Mouse (Mus musculus) forebrain, embryonic 16.5 days (tissue): Measurements from ENCODE around the gene Map3k5. TPM values are rescaled to one million over a fixed set of nuclear protein-coding genes. Genes with fewer than 3 reads are reported as not detected.
"Not testable (repeated sequence)": the region's sequence is repeated elsewhere in the genome, so short reads cannot be mapped to it uniquely, and the experiment has no call there.

Source experiments
- ATAC-seq: fragments of 200-750 bp; cut with Nextera tagmentation; 2 replicates; pipeline ENCODE4 v1.8.0; 2017; ENCODE audit warnings: mild to moderate bottlenecking, moderate library complexity
- H3K27ac ChIP-seq: fragments of 300-500 bp; sonication (generic); 2 replicates; pipeline ENCODE4 v1.5.1; 2014; ENCODE audit warnings: low read length, control low read depth
- H3K27me3 ChIP-seq: fragments of 300-500 bp; sonication (generic); replicated peaks from 2 replicates; pipeline ENCODE4 v1.6.1; 2014; ENCODE audit warnings: low read length; ENCODE audit not compliant: control insufficient read depth, insufficient read depth
- H3K36me3 ChIP-seq: fragments of 300-500 bp; sonication (generic); 2 replicates; pipeline ENCODE4 v1.6.1; 2014; ENCODE audit not compliant: control insufficient read depth, insufficient read depth
- H3K4me1 ChIP-seq: fragments of 300-500 bp; sonication (generic); replicated peaks from 2 replicates; pipeline ENCODE4 v1.6.1; 2014; ENCODE audit warnings: low read length; ENCODE audit not compliant: control insufficient read depth, insufficient read depth
- H3K4me2 ChIP-seq: fragments of 300-500 bp; sonication (generic); 2 replicates; pipeline ENCODE4 v1.6.1; 2014; ENCODE audit warnings: mild to moderate bottlenecking, low read length, control low read depth
- H3K4me3 ChIP-seq: fragments of 300-500 bp; sonication (generic); replicated peaks from 2 replicates; pipeline ENCODE4 v1.5.1; 2014; ENCODE audit warnings: mild to moderate bottlenecking, low read length, control low read depth
- H3K9ac ChIP-seq: fragments of 300-500 bp; sonication (generic); replicated peaks from 2 replicates; pipeline ENCODE4 v1.6.1; 2014; ENCODE audit warnings: low read depth, low read length, control low read depth
- H3K9me3 ChIP-seq: fragments of 300-500 bp; sonication (generic); 2 replicates; pipeline ENCODE4 v1.6.1; 2016; ENCODE audit warnings: low read length; ENCODE audit not compliant: control insufficient read depth
- WGBS: fragments of 180-500 bp; shearing (Covaris S2); extraction: QIAGEN DNeasy Blood & Tissue Kit; methylation state at CpG from one replicate; pipeline ENCODE4 v1.1.7; 2014; 5-methylcytosine and 5-hydroxymethylcytosine counted together
- polyA plus RNA-seq: library from polyadenylated mRNA; unstranded; fragments of >200 nt; fragmentation: Nextera tagmentation; extraction: Ambion mirVana; gene quantifications from 2 replicates; pipeline ENCODE4 v1.2.1, GENCODE M21; 2015

Map3k5 gene
- polyA plus RNA-seq, 1 experiment from 2014 or later: 0.84 TPM

- H3K4me3 ChIP-seq, ATAC-seq: not testable (repeated sequence)
These were observed 37.2 kb downstream of the Map3k5 start for GRCm38 (mm10) chr10:19971491-19971890.

GRCm38 (mm10) chr10:19973321-19974108, 39.2 kb downstream of the Map3k5 start:
- H3K27me3 ChIP-seq: no peaks in the 10 kb centered on the region
- no peak overlapping the region for H3K4me2 ChIP-seq
- no peak for ATAC-seq
- WGBS: 90% methylated on average over 12 of the region's 12 CpGs
- H3K4me3 ChIP-seq: no peak overlapping the region
- no peaks in the 10 kb centered on the region for H3K4me1 ChIP-seq
- no peak overlapping the region for H3K27ac ChIP-seq
- no peak overlapping the region for H3K9ac ChIP-seq
- H3K9me3 ChIP-seq: no peaks in the 10 kb centered on the region
- no peaks in the 10 kb centered on the region for H3K36me3 ChIP-seq

More at GRCm38 (mm10) chr10:19971491-19971890, 37.2 kb downstream of the Map3k5 start:
- WGBS: 81% methylated on average over 6 of the region's 7 CpGs
- not testable (repeated sequence) for H3K27me3 ChIP-seq, H3K4me1 ChIP-seq, H3K9ac ChIP-seq, H3K36me3 ChIP-seq, H3K27ac ChIP-seq, H3K4me2 ChIP-seq, H3K9me3 ChIP-seq

- Histone ChIP-seq H3K4me2 (no peak overlapping the region), H3K9me3 (no peaks in the 10 kb centered on the region), H3K27me3 (no peaks in the 10 kb centered on the region), H3K27ac (no peak overlapping the region), H3K4me3 (no peak overlapping the region), H3K9ac (no peak overlapping the region), H3K36me3 (no peaks in the 10 kb centered on the region), H3K4me1 (no peaks in the 10 kb centered on the region)
- ATAC-seq: no peak
- WGBS: 84% methylated on average over 3 of the region's 3 CpGs
These were observed 43.3 kb downstream of the Map3k5 start for GRCm38 (mm10) chr10:19977557-19977956.

- Histone ChIP-seq H3K9ac (no peak overlapping the region), H3K4me1 (no peaks in the 10 kb centered on the region), H3K36me3 (no peaks in the 10 kb centered on the region), H3K27ac (no peak overlapping the region), H3K9me3 (no peaks in the 10 kb centered on the region), H3K4me3 (no peak overlapping the region), H3K27me3 (no peaks in the 10 kb centered on the region), H3K4me2 (no peak overlapping the region)
- no peak for ATAC-seq
- WGBS: 94% methylated on average over 5 of the region's 5 CpGs
These were observed 44.5 kb downstream of the Map3k5 start for GRCm38 (mm10) chr10:19978662-19979199.

- no peak overlapping the region for H3K4me2 ChIP-seq
- H3K27ac ChIP-seq: no peak overlapping the region
- H3K9ac ChIP-seq: no peak overlapping the region
- no peaks in the 10 kb centered on the region for H3K27me3 ChIP-seq
- 71% methylated on average over 9 of the region's 9 CpGs for WGBS
- no peaks in the 10 kb centered on the region for H3K4me1 ChIP-seq
- H3K4me3 ChIP-seq: no peak overlapping the region
- H3K9me3 ChIP-seq: no peaks in the 10 kb centered on the region
- ATAC-seq: no peak
- H3K36me3 ChIP-seq: no peaks in the 10 kb centered on the region
These were observed 53.5 kb downstream of the Map3k5 start for GRCm38 (mm10) chr10:19987736-19988135.

GRCm38 (mm10) chr10:19989986-19990385, 55.7 kb downstream of the Map3k5 start:
- H3K27ac ChIP-seq: no peak overlapping the region
- no peaks in the 10 kb centered on the region for H3K36me3 ChIP-seq
- no peak overlapping the region for H3K9ac ChIP-seq
- no peaks in the 10 kb centered on the region for H3K9me3 ChIP-seq
- no peaks in the 10 kb centered on the region for H3K27me3 ChIP-seq
- WGBS: 95% methylated on average over 6 of the region's 6 CpGs
- H3K4me3 ChIP-seq: no peak overlapping the region
- no peak overlapping the region for H3K4me2 ChIP-seq
- no peaks in the 10 kb centered on the region for H3K4me1 ChIP-seq
- no peak for ATAC-seq

GRCm38 (mm10) chr10:19990638-19991037, 56.4 kb downstream of the Map3k5 start:
- 65% methylated on average over 6 of the region's 6 CpGs for WGBS
- no peaks in the 10 kb centered on the region for H3K36me3 ChIP-seq

GRCm38 (mm10) chr10:19991237-19991865, 57.1 kb downstream of the Map3k5 start:
- no peaks in the 10 kb centered on the region for H3K9me3 ChIP-seq
- no peaks in the 10 kb centered on the region for H3K27me3 ChIP-seq
- WGBS: 35% methylated on average over 3 of the region's 3 CpGs
- H3K27ac ChIP-seq: no peak overlapping the region
- no peaks in the 10 kb centered on the region for H3K4me1 ChIP-seq
- no peak for ATAC-seq
- H3K4me3 ChIP-seq: no peak overlapping the region
- H3K4me2 ChIP-seq: no peak overlapping the region
- H3K36me3 ChIP-seq: no peaks in the 10 kb centered on the region
- no peak overlapping the region for H3K9ac ChIP-seq

More at GRCm38 (mm10) chr10:19990638-19991037, 56.4 kb downstream of the Map3k5 start:
- Histone ChIP-seq H3K9ac (no peak overlapping the region), H3K4me1 (no peaks in the 10 kb centered on the region), H3K27ac (no peak overlapping the region), H3K27me3 (no peaks in the 10 kb centered on the region), H3K4me2 (no peak overlapping the region), H3K4me3 (no peak overlapping the region), H3K9me3 (no peaks in the 10 kb centered on the region)
- ATAC-seq: no peak

- no peaks in the 10 kb centered on the region for H3K27me3 ChIP-seq
- H3K4me2 ChIP-seq: no peak overlapping the region
- 53% methylated on average over 3 of the region's 3 CpGs for WGBS
- no peak overlapping the region for H3K9ac ChIP-seq
- no peaks in the 10 kb centered on the region for H3K9me3 ChIP-seq
- no peaks in the 10 kb centered on the region for H3K36me3 ChIP-seq
- no peak overlapping the region for H3K27ac ChIP-seq
- no peak for ATAC-seq
- H3K4me1 ChIP-seq: no peaks in the 10 kb centered on the region
- H3K4me3 ChIP-seq: no peak overlapping the region
These were observed 57.6 kb downstream of the Map3k5 start for GRCm38 (mm10) chr10:19991866-19992252.
